Comparison of ENCODE assay signal across 8 mouse cellular contexts in the genomic region with DNA sequence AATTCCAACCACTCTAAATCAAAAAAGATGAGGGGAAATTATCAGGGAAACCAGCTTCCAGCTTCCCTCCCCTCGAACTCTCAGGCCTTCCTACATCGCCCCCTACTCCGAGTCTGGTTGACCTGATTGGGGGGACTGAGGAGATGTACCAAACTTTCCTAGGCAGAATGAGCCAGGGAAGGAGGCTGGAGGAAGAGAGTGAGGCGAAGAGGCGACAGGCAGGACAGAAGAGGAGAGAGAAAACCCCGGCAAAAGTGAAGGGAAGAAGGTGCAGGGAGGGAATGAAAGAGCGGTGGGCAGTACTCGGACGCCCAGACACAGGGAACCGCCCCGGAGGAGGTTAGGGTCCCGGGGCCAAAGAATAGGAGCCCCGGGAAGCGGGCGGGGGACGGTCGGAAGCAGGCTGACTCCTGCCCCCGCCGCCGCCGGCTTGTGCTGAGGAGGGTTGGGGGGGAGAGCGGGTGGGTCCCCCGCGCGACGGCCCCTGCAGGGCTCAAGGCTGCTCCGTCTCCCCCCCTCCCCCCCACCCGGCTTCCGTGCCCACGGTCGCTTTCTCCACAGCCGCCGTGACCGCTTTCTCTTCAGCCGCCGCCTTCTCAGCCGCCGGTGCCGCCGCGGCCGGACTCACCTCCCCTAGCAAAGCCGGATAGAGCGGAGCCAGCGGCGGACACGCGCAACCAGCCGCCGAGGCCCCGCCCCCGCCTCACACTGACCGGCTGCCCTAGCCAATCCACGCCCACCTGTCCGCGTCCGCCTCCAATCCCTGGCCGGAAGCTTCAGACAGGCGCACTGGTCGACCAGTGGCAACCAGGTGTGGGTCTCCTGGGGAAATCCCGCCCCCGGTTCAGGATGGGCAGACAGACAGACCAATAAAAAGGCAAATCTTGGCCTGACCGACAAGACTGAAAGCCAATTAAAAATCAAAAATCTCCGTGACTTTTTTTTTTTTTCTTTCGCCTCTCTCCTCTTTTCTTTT. TPM values are rescaled to one million over a fixed set of nuclear protein-coding genes. Genes with fewer than 3 reads are reported as not detected.
DNase-seq lines count a peak whose midpoint lies in the region; ATAC-seq lines count a peak whose summit lies in the region.

A gene (minus strand): TSS at position 597 of the 976 bp plus-strand sequence.

- peaks cover 18% of the 10 kb centered on the region for H3K4me1 ChIP-seq in heart, embryonic 10.5 days
- peaks cover 31% of the 10 kb centered on the region for H3K4me1 ChIP-seq in kidney, embryonic 15.5 days

- peak; percentile 99 for ATAC-seq in erythroblast, adult 5-6 weeks (replicated peaks; ENCODE audit: low FRiP score, poor library complexity, severe bottlenecking)
- peak; percentile 99 for ATAC-seq in kidney, embryonic 15.5 days (replicated peaks; ENCODE audit: low FRiP score)
- peak; percentile 99 for ATAC-seq in monocyte, adult 5-6 weeks (replicated peaks; ENCODE audit: insufficient number of reproducible peaks, low FRiP score, low TSS enrichment, poor library complexity, severe bottlenecking)

- peak within 1 kb of the TSS; percentile 87 for H3K9ac ChIP-seq in kidney, embryonic 15.5 days

- peak within 1 kb of the TSS; percentile 91 for H3K4me3 ChIP-seq in heart, embryonic 10.5 days
- H3K4me3 ChIP-seq in kidney, embryonic 15.5 days (replicated peaks) = peak within 1 kb of the TSS; percentile 86

- H3K36me3 ChIP-seq in heart, embryonic 10.5 days = 0 out of 2 replicates have a peak, but pooled peaks cover 5% of the 10 kb centered on the region
- 0 out of 2 replicates have a peak, but pooled peaks cover 3% of the 10 kb centered on the region for H3K36me3 ChIP-seq in kidney, embryonic 15.5 days

- H3K9me3 ChIP-seq in heart, embryonic 10.5 days = no peaks in the 10 kb centered on the region
- H3K9me3 ChIP-seq in kidney, embryonic 15.5 days (replicated peaks) = no peaks in the 10 kb centered on the region

- peak; percentile 96 to 97 for DNase-seq in B cell, adult 2 months
- DNase-seq in brain, adult 2 months (ENCODE audit: low read depth, low spot score) = peak; percentile 100
- peak; percentile 100 for DNase-seq in heart, embryonic 10.5 days (ENCODE audit: low spot score)
- peak; percentile 100 for DNase-seq in liver
- DNase-seq in spleen, postnatal 4 days (ENCODE audit: low spot score in 2 of 2) = peak; percentile 99

- peak within 1 kb of the TSS; percentile 78 for H3K4me2 ChIP-seq in kidney, embryonic 15.5 days

- under 1% methylated on average over 43 of the region's 65 CpGs for whole genome bisulfite sequencing in heart, embryonic 10.5 days
- WGBS in kidney, embryonic 15.5 days = 1% methylated on average over 48 of the region's 65 CpGs

- H3K27ac ChIP-seq in heart, embryonic 10.5 days = peak within 1 kb of the TSS; percentile 96
- peak within 1 kb of the TSS; percentile 91 for H3K27ac ChIP-seq in kidney, embryonic 15.5 days

- no peaks in the 10 kb centered on the region for H3K27me3 ChIP-seq in heart, embryonic 10.5 days (ENCODE audit: insufficient read depth, poor library complexity, severe bottlenecking)
- no peaks in the 10 kb centered on the region for H3K27me3 ChIP-seq in kidney, embryonic 15.5 days

RNA-seq across cellular contexts. Expression of the gene that starts here (rescaled TPM):
- 2.7 and 8.8 TPM in 2 replicates for total RNA-seq in erythroblast, adult 5-6 weeks (2015; ENCODE audit: low replicate concordance)
- 5.2 and 9.5 TPM in 2 replicates for total RNA-seq in erythroblast, adult 5-6 weeks (2017; ENCODE audit: low replicate concordance)
- polyA plus RNA-seq in heart, embryonic 10.5 days (2016; fragmentation: Nextera tagmentation; extraction: Ambion mirVana) = 10.6 and 13.4 TPM in 2 replicates
- polyA plus RNA-seq in kidney, embryonic 15.5 days (2015; fragmentation: Nextera tagmentation; extraction: Ambion mirVana) = 15.5 and 17.4 TPM in 2 replicates
- total RNA-seq in monocyte, adult 5-6 weeks (2017) = 22.7 to 69.9 TPM (median 36.2 TPM) in 3 replicates

Comparison
In these comparisons a context has a peak if more than half of its experiments do, and no peak if none do; other contexts are left out.
1. Peak in every context shown above with its lines: DNase-seq, ATAC-seq, H3K4me3 ChIP-seq and H3K27ac ChIP-seq.